ENCODE assay signal across 15 mouse cellular contexts in the genomic region with DNA sequence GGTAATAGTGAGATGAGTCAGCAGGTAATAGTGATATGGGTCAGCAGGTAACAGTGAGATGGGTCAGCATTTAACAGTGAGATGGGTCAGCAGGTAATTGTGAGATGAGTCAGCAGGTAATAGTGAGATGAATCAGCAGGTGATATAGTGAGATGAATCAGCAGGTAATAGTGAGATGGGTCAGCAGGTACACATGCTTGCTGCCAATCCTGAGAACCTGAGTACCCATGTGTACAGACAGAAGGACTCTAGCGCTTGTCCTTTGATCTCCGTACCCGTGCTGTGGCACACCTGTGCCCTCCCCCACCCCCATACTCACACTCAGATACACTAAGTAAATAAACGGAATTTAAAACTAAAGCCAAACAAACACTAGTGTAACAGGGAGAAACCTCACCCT.
"Had no signal": no experiment of that assay in that cellular context is flagged by ENCODE, and none has a peak within 500 bp of the region (broad histone marks: within the 10 kb centered on the region; RNA-seq: fewer than 3 reads in every experiment).

No protein-coding gene starts in this region.

- DNase-seq: kidney, adult 2 months; kidney, postnatal 10 days; kidney, postnatal 4 days; layer of hippocampus, adult 9-11 months; liver, embryonic 13.5 days; lung, adult 2 months; right cerebral cortex, adult 18-20 months; right cerebral cortex, postnatal 14 days; right cerebral cortex, postnatal 4 days; thymus, postnatal 25 days had no signal

- H3K27me3 ChIP-seq: liver, embryonic 13.5 days; midbrain, embryonic 12.5 days; midbrain, embryonic 15.5 days; neural tube, embryonic 12.5 days; neural tube, embryonic 15.5 days had no signal

- H3K9ac ChIP-seq: liver, embryonic 13.5 days; midbrain, embryonic 12.5 days; midbrain, embryonic 15.5 days; neural tube, embryonic 12.5 days; neural tube, embryonic 15.5 days had no signal

- H3K4me2 ChIP-seq: liver, embryonic 13.5 days; midbrain, embryonic 12.5 days; midbrain, embryonic 15.5 days; neural tube, embryonic 12.5 days; neural tube, embryonic 15.5 days had no signal

- H3K4me1 ChIP-seq: midbrain, embryonic 12.5 days; midbrain, embryonic 15.5 days; neural tube, embryonic 12.5 days; neural tube, embryonic 15.5 days had no signal

- ATAC-seq: midbrain, embryonic 15.5 days had no signal

- H3K4me3 ChIP-seq: liver, embryonic 13.5 days; midbrain, embryonic 12.5 days; midbrain, embryonic 15.5 days; neural tube, embryonic 12.5 days; neural tube, embryonic 15.5 days had no signal

- H3K27ac ChIP-seq: liver, embryonic 13.5 days; macrophage; midbrain, embryonic 12.5 days; midbrain, embryonic 15.5 days; neural tube, embryonic 12.5 days; neural tube, embryonic 15.5 days had no signal

- H3K9me3 ChIP-seq: liver, embryonic 13.5 days; midbrain, embryonic 12.5 days; midbrain, embryonic 15.5 days; neural tube, embryonic 12.5 days; neural tube, embryonic 15.5 days had no signal
